Mouse (Mus musculus) CH12.LX (cell line): ENCODE data around the gene Kansl3. TPM values are rescaled to one million over a fixed set of nuclear protein-coding genes. Genes with fewer than 3 reads are reported as not detected.
A peak's percentile ranks its signal among the peaks of the same experiment; 100 is the strongest.

ENCODE experiments used
- DNase-seq: peaks from one replicate; pipeline ENCODE4 v3.0.0-alpha.2; 2013; ENCODE audit errors: extremely low read depth
- H3K27ac ChIP-seq: 2 replicates; pipeline ENCODE4 v1.5.1; 2012; ENCODE audit warnings: low read depth, mild to moderate bottlenecking, control low read depth, moderate library complexity; ENCODE audit not compliant: insufficient read depth
- H3K27me3 ChIP-seq: replicated peaks from 2 replicates; pipeline ENCODE3; 2012; ENCODE audit warnings: inconsistent platforms
- H3K36me3 ChIP-seq, 2 experiments: replicated peaks in 1 of 2; 2 replicates each; pipeline versions ENCODE3 to v1.6.1; 2012; ENCODE audit warnings: inconsistent platforms in 1 of 2, low read length in 1 of 2, mild to moderate bottlenecking in 1 of 2, mixed read lengths in 1 of 2, moderate library complexity in 1 of 2; ENCODE audit not compliant: control insufficient read depth in 1 of 2, insufficient read depth in 1 of 2
- H3K4me1 ChIP-seq, 2 experiments: 2 replicates each; pipeline ENCODE4 v1.6.1; 2012; ENCODE audit warnings: inconsistent platforms in 1 of 2, moderate library complexity in 1 of 2; ENCODE audit not compliant: insufficient read depth in 2 of 2, control insufficient read depth in 1 of 2
- H3K4me2 ChIP-seq: 2 replicates; pipeline ENCODE4 v1.6.1; 2012; ENCODE audit warnings: low read depth, mild to moderate bottlenecking, control low read depth; ENCODE audit not compliant: poor library complexity, insufficient read depth, severe bottlenecking
- H3K4me3 ChIP-seq, 3 experiments: fragments of 150-350 bp in 1 of 3; sonication (generic) in 1 of 3; replicated peaks in 1 of 3; 2 replicates each; pipeline versions ENCODE3 to v1.5.1; 2011 to 2012; ENCODE audit warnings: low read depth in 2 of 3, low read length in 2 of 3, mild to moderate bottlenecking in 2 of 3, moderate library complexity in 2 of 3, control low read depth in 1 of 3, improper control_type of control experiment in 1 of 3, inconsistent platforms in 1 of 3, mixed read lengths in 1 of 3; ENCODE audit not compliant: poor library complexity in 1 of 3
- H3K79me2 ChIP-seq: replicated peaks from 2 replicates; pipeline ENCODE4 v1.6.1; 2012; ENCODE audit warnings: mild to moderate bottlenecking, moderate library complexity; ENCODE audit not compliant: control insufficient read depth, poor library complexity, insufficient read depth, severe bottlenecking; ENCODE audit errors: extremely low read depth
- H3K9ac ChIP-seq: 2 replicates; pipeline ENCODE4 v1.6.1; 2012; ENCODE audit warnings: low read depth, mild to moderate bottlenecking, control low read depth, moderate library complexity; ENCODE audit not compliant: insufficient read depth
- H3K9me3 ChIP-seq: replicated peaks from 2 replicates; pipeline ENCODE3; 2012; ENCODE audit warnings: low read length, inconsistent platforms, mixed read lengths
- BHLHE40 ChIP-seq: IDR thresholded peaks from 2 replicates; pipeline ENCODE4 v1.6.1; 2011; ENCODE audit warnings: mild to moderate bottlenecking, low read depth, low read length, improper control_type of control experiment
- CHD1 ChIP-seq: IDR thresholded peaks from 2 replicates; pipeline ENCODE4 v1.6.1; 2012; ENCODE audit warnings: low read depth, low read length, improper control_type of control experiment, inconsistent platforms
- CHD2 ChIP-seq: IDR thresholded peaks from 2 replicates; pipeline ENCODE4 v1.6.1; 2011; ENCODE audit warnings: low read length, improper control_type of control experiment
- E2F4 ChIP-seq: IDR thresholded peaks from 2 replicates; pipeline ENCODE4 v1.6.1; 2011; ENCODE audit warnings: low read depth, low read length, improper control_type of control experiment; ENCODE audit not compliant: insufficient replicate concordance
- ELF1 ChIP-seq: IDR thresholded peaks from 2 replicates; pipeline ENCODE4 v1.6.1; 2014; ENCODE audit warnings: low read depth, mild to moderate bottlenecking, inconsistent platforms, low read length, improper control_type of control experiment
- ETS1 ChIP-seq: conservative IDR thresholded peaks from 2 replicates; pipeline ENCODE4 v1.6.1; 2012; ENCODE audit warnings: low read depth, mild to moderate bottlenecking, inconsistent platforms, low read length, improper control_type of control experiment, moderate library complexity
- HCFC1 ChIP-seq: IDR thresholded peaks from 2 replicates; pipeline ENCODE4 v1.6.1; 2012; ENCODE audit warnings: low read depth, mild to moderate bottlenecking, inconsistent platforms, low read length, improper control_type of control experiment
- IRF4 ChIP-seq: IDR thresholded peaks from 2 replicates; pipeline ENCODE4 v1.6.1; 2014; ENCODE audit warnings: low read depth, mild to moderate bottlenecking, inconsistent platforms, low read length, improper control_type of control experiment
- JUN ChIP-seq: IDR thresholded peaks from 2 replicates; pipeline ENCODE4 v1.6.1; 2011; ENCODE audit warnings: low read depth, mild to moderate bottlenecking, low read length, improper control_type of control experiment, moderate library complexity; ENCODE audit not compliant: insufficient read depth
- JUND ChIP-seq: conservative IDR thresholded peaks from 2 replicates; pipeline ENCODE4 v1.6.1; 2011; ENCODE audit warnings: low read depth, low read length, improper control_type of control experiment
- KAT2A ChIP-seq: IDR thresholded peaks from 2 replicates; pipeline ENCODE4 v1.6.1; 2012; ENCODE audit warnings: low read length, improper control_type of control experiment, inconsistent platforms; ENCODE audit not compliant: insufficient replicate concordance
- MAFK ChIP-seq: IDR thresholded peaks from 2 replicates; pipeline ENCODE4 v1.6.1; 2011; ENCODE audit warnings: low read length, improper control_type of control experiment; ENCODE audit not compliant: insufficient replicate concordance
- MAX ChIP-seq: IDR thresholded peaks from 2 replicates; pipeline ENCODE4 v1.6.1; 2011; ENCODE audit warnings: low read length, improper control_type of control experiment
- MAZ ChIP-seq: IDR thresholded peaks from 2 replicates; pipeline ENCODE4 v1.6.1; 2012; ENCODE audit warnings: low read depth, mild to moderate bottlenecking, inconsistent platforms, low read length, improper control_type of control experiment, moderate library complexity
- MEF2A ChIP-seq: IDR thresholded peaks from 2 replicates; pipeline ENCODE4 v1.6.1; 2014; ENCODE audit warnings: low read depth, mild to moderate bottlenecking, inconsistent platforms, low read length, improper control_type of control experiment, borderline replicate concordance
- MXI1 ChIP-seq: IDR thresholded peaks from 2 replicates; pipeline ENCODE4 v1.6.1; 2011; ENCODE audit warnings: mild to moderate bottlenecking, low read depth, low read length, improper control_type of control experiment
- MYC ChIP-seq: IDR thresholded peaks from 2 replicates; pipeline ENCODE4 v1.6.1; 2011; ENCODE audit warnings: low read depth, mild to moderate bottlenecking, improper control_type of control experiment, low read length
- NELFE ChIP-seq: IDR thresholded peaks from 2 replicates; pipeline ENCODE4 v1.6.1; 2011; ENCODE audit warnings: low read depth, low read length, improper control_type of control experiment
- PAX5 ChIP-seq: IDR thresholded peaks from 2 replicates; pipeline ENCODE4 v1.6.1; 2012; ENCODE audit warnings: low read length, inconsistent platforms, mixed read lengths
- RAD21 ChIP-seq: IDR thresholded peaks from 2 replicates; pipeline ENCODE4 v1.6.1; 2011; ENCODE audit warnings: low read depth, mild to moderate bottlenecking, low read length, improper control_type of control experiment, moderate library complexity
- SIN3A ChIP-seq: IDR thresholded peaks from 2 replicates; pipeline ENCODE4 v1.6.1; 2012; ENCODE audit warnings: low read length, improper control_type of control experiment, inconsistent platforms
- SMC3 ChIP-seq: IDR thresholded peaks from 2 replicates; pipeline ENCODE4 v1.6.1; 2011; ENCODE audit warnings: low read depth, low read length, improper control_type of control experiment
- TBP ChIP-seq: conservative IDR thresholded peaks from 2 replicates; pipeline ENCODE4 v1.6.1; 2011; ENCODE audit warnings: low read depth, low read length, improper control_type of control experiment
- USF2 ChIP-seq: conservative IDR thresholded peaks from 2 replicates; pipeline ENCODE4 v1.6.1; 2011; ENCODE audit warnings: low read depth, low read length, improper control_type of control experiment
- ZC3H11A ChIP-seq: IDR thresholded peaks from 2 replicates; pipeline ENCODE4 v1.6.1; 2012; ENCODE audit warnings: low read depth, mild to moderate bottlenecking, inconsistent platforms, low read length, improper control_type of control experiment
- ZMIZ1 ChIP-seq: IDR thresholded peaks from 2 replicates; pipeline ENCODE4 v1.6.1; 2012; ENCODE audit warnings: low read depth, mild to moderate bottlenecking, inconsistent platforms, low read length, improper control_type of control experiment
- ZNF384 ChIP-seq: IDR thresholded peaks from 2 replicates; pipeline ENCODE4 v1.6.1; 2012; ENCODE audit warnings: low read depth, low read length, improper control_type of control experiment, inconsistent platforms
- dilution Hi-C: fragments of 300-500 bp; cut with MboI; formaldehyde crosslinking; loops from 2 replicates; pipeline ENCODE4 v1.14.3; 2020; ENCODE audit warnings: low sequenced_read_pairs; ENCODE audit not compliant: extremely low pct_unique_long_range_greater_than_20kb, extremely low pct_ligation_motif_present
- in situ Hi-C: fragments of 300-500 bp; cut with MboI; formaldehyde crosslinking; loops from 3 replicates; pipeline ENCODE4 v1.14.3; 2019; ENCODE audit warnings: low sequenced_read_pairs, low pct_ligation_motif_present, low pct_unique_long_range_greater_than_20kb, mixed read lengths
- polyA plus RNA-seq: library from polyadenylated mRNA; unstranded; fragments of >175 nt; gene quantifications from 2 replicates; pipeline ENCODE4 v1.2.1, GENCODE M21; 2012; ENCODE audit warnings: low read depth; ENCODE audit not compliant: insufficient read length
- total RNA-seq, 2 experiments: library from RNA; depleted of rRNA; stranded (reverse); fragments of 300-350 nt in 1 of 2; fragments of >200 nt in 1 of 2; gene quantifications; 2 replicates each; pipeline ENCODE4 v1.2.3; 2012 to 2014

Kansl3 gene
- total and polyA plus RNA-seq, 3 experiments, result 14.3 to 21.2 (median 17.0) TPM

DNA sequence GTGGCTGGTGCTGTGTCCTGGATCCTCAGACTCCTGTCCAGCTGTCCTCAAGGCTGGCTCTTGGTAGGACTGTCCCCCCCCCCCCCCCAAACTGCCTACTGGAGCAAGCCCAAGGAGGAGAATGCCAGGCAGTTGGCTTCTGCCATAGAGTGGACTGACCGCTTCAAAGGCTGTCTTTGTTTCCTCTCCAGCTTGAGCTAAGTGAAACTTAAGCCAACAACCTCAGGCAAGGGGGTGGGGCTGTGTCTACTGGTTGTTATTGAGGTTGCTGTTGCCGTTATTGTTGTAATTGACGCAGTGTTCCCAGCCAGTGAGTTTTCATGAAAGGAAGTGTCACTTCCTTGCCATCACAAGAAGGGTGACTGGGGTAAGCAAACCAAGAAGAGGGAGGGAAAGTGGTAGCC is 59.5 kb downstream of the Kansl3 start:
- Histone ChIP-seq H3K79me2 (peaks cover 13% of the 10 kb centered on the region), H3K27me3 (no peaks in the 10 kb centered on the region), H3K36me3 (peaks cover 15 to 39% of the 10 kb centered on the region in 2 experiments), H3K4me3 (peak overlapping the region in 2 of 3 experiments; percentile 64 to 73), H3K4me2 (peak overlapping the region; percentile 83), H3K9ac (no peak overlapping the region), H3K27ac (no peak overlapping the region), H3K4me1 (peaks cover 13 to 61% of the 10 kb centered on the region in 2 experiments), H3K9me3 (no peaks in the 10 kb centered on the region)
- TF ChIP-seq JUN (no peak), MAZ (no peak), KAT2A (no peak), ETS1 (no peak), MAX (no peak), ZMIZ1 (no peak), HCFC1 (no peak), SIN3A (no peak), ELF1 (no peak), CHD2 (no peak), IRF4 (no peak), USF2 (no peak), ZC3H11A (no peak), PAX5 (no peak), RAD21 (no peak), MAFK (no peak), NELFE (no peak), TBP (no peak), BHLHE40 (no peak), SMC3 (no peak)
- DNase-seq, result no peak
- dilution Hi-C loops (no loop called here), in situ Hi-C loops (no loop called here)

DNA sequence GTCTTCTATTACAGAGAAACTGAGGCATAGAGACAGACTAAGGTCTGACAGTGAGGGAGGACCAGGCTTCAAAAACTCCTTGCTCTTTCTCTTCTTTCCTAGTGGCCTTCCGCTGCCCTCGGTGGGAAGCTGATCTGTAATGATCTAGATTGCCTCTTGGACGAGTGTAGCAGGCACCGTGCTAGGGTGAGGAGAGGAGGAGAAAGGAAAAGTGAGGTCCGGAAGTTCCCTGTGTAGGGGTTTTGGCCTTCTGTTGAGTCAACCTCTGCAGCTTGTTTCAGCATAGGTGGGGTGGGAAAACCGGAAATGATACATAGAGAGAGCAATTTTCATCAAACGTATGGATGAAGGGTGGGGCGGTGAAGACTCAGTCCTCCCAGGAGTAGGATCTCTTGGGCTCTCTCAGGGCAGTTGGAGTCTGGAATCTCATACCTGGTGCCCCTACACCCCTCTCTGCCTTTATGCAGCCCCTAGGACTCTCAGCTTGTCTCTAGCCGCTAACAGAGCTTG is 60.0 kb downstream of the Kansl3 start:
- dilution Hi-C loops (no loop called here), in situ Hi-C loops (no loop called here)
- peak overlapping the region; percentile 82; the same call in 1 of the 2 replicates for H3K9ac ChIP-seq
- H3K4me1 ChIP-seq, result peaks cover 18 to 61% of the 10 kb centered on the region in 2 experiments
- no peak for TF ChIP-seq MAFK
- no peak for TF ChIP-seq JUND
- no peak for TF ChIP-seq USF2
- no peak for TF ChIP-seq TBP
- TF ChIP-seq PAX5, result no peak
- TF ChIP-seq E2F4, result no peak
- TF ChIP-seq MEF2A, result no peak
- no peak for TF ChIP-seq CHD1
- TF ChIP-seq HCFC1, result no peak
- TF ChIP-seq MXI1, result no peak
- TF ChIP-seq ZNF384, result no peak
- no peak for TF ChIP-seq MYC
- peaks cover 4% of the 10 kb centered on the region for H3K27me3 ChIP-seq
- no peaks in the 10 kb centered on the region for H3K9me3 ChIP-seq
- peaks cover 13% of the 10 kb centered on the region for H3K79me2 ChIP-seq
- peaks cover 11 to 35% of the 10 kb centered on the region in 2 experiments for H3K36me3 ChIP-seq
- H3K27ac ChIP-seq, result no peak overlapping the region
- peak overlapping the region; percentile 64 to 73 (median 70) for H3K4me3 ChIP-seq
- DNase-seq, result no peak
- H3K4me2 ChIP-seq, result peak overlapping the region; percentile 83
